Mouse (Mus musculus) Muller cell, postnatal 12 days (primary cell): ENCODE data around the gene Sh2b3.
"Not testable (repeated sequence)": the region's sequence is repeated elsewhere in the genome, so short reads cannot be mapped to it uniquely, and the experiment has no call there.

Experiments
- DNase-seq: peaks from one replicate; pipeline ENCODE4 v3.0.0-alpha.2; 2015; ENCODE audit errors: inconsistent ontology term

Sh2b3 gene

GRCm38 (mm10) chr5:121837441-121838340 is at the start of gene Sh2b3:
Gene Sh2b3, minus strand, starts transcription at chr5:121837646.
- peak; percentile 60 for DNase-seq

- DNase-seq = no peak
Measured at GRCm38 (mm10) chr5:121883356-121883755, 45.9 kb upstream of the Sh2b3 start.

- DNase-seq = no peak
Measured at GRCm38 (mm10) chr5:121879211-121879610, 41.8 kb upstream of the Sh2b3 start.

DNA sequence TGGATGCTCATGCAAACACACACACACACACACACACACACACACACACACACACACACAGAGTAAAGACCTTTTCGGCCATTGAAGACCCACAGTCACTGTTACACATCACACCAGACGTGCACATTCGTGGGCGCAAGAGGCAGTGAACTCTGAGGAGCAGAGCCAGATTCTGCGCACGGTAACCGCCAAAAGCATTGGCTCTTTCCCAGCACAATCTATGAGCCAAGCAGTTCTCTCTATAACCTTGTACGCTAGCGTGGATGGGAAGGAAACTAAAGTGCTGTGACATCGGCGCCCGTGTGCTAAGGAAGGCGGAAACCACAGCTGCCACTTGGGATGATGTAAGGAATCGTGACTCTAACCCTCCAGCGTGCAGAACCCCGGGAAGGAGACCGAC is 41.3 kb upstream of the Sh2b3 start:
- no peak for DNase-seq

DNA sequence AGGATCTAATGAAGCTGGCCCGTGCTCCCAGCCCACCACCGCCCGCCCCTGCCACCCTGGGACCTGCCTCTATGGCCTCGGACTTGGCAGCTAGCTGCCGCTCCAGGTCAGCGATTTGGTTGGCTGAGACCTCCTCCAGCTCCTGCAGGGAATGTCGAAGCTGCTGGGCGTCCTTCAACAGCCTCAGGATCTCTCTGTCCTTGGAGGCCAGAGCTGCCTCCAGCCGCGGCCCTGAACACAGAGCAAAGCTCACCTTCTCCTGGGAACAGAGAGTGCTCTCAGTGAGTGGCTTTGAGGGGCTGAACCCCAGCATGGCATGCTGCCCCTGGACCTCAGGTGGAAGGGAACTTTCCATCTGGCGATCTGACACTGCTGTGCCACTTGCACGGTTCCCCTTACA is 39.5 kb upstream of the Sh2b3 start:
- DNase-seq = no peak

DNA sequence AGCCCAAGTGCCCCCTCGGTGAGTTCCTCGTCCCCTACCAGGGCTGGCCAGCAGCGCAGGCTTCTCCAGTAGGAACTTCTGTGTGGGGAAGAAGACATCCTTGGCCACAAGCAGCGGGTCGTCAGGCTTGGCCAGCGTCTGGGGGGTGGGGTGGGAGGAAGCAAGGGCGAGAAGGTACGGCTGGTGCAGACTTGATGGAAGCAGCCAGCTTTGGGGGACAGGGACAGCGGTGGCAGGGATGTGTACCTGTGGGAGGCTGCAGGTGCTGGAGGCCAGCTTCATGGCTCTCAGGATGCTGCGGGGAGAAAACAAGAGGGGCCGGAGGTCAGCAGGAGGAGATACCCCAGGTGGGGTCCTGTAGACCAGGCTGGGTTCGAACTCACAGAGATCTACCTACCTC is 37.6 kb upstream of the Sh2b3 start:
- DNase-seq = no peak

- DNase-seq = peak; percentile 62
Measured at GRCm38 (mm10) chr5:121872158-121872557, 34.7 kb upstream of the Sh2b3 start.

- no peak for DNase-seq
Measured at GRCm38 (mm10) chr5:121871515-121872030, 34.1 kb upstream of the Sh2b3 start.

DNA sequence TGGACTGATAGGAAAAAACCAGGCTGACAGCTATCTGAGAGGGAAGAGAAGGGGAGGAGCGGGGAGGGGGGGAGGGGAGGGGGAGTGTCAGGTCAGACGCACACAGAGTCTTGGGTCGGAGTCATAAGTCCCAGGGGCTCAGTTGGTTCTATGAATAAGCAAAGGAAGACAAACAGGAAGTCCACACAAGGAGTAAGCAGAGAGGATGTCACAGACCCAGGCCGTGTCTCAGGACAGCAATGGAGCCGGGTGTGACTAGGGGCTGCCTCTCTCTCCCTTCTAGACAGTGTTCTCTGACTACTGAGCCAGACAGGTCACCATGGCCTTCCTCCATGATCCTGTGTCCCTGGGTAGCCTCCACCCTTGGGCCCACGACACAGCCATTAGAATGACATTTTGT is 33.4 kb upstream of the Sh2b3 start:
- no peak for DNase-seq

DNA sequence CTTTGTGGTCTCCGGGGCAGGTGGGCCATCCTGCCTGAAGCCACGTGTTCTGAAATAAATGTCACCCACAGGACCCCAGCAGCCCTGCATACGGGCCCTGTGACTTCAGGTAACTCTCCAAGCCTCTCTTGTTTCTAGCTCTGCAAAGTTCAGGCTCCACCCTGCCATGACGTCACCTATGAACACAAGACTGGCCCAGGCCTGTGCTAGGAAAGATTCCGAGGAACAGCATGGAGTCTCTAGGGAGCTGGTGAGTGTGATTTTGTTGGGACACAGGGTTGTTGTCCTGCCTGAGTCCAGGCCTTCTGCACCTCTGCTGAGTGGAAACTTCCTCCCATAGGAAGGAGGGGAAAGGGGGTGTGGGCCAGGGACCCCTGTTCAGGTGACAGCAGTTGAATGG is 30.5 kb upstream of the Sh2b3 start:
- DNase-seq = no peak

- no peak for DNase-seq
Measured at GRCm38 (mm10) chr5:121864330-121864729, 26.9 kb upstream of the Sh2b3 start.

DNA sequence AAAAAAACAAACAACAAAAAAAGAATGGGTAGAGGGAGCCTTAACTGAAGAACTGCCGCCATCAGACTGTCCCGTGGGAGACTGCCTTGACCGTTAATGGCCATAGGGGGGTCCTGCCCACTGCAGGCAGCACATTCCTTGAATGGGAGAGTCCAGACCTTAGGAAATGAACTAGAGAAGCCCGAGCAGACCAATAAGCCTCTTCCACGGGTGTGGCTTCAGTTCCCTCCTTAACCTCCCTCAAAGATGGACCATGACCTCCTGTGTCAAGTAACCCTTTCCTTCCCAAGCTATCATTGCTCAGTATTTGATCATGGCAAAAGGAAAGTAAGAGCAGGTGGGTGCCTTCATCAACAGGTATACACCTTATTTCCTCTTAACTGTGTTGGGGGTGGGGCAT is 24.5 kb upstream of the Sh2b3 start:
- DNase-seq = no peak

GRCm38 (mm10) chr5:121858427-121858826 is 21.0 kb upstream of the Sh2b3 start:
- no peak for DNase-seq

- DNase-seq = no peak
Measured at GRCm38 (mm10) chr5:121856740-121857139, 19.3 kb upstream of the Sh2b3 start.

DNA sequence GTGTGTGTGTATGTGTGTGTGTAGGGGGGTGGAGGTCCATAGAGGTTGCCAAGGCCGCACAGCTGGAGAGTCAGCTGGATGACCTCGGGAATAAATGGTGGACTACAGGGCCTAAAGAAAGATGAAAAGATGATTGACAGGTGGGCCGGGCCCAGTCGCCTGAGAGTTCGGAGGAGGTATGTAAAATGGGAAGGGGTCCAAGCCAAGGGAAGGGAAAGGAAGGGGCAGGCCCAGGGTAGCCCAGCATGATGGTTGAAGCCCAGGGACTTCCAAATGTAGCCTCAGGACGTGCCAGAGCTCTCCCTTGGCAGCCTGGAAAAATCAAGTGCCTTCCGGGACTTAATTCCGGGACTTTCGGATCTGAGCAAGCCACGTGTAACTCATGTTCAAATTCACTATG is 17.3 kb upstream of the Sh2b3 start:
- no peak for DNase-seq

DNA sequence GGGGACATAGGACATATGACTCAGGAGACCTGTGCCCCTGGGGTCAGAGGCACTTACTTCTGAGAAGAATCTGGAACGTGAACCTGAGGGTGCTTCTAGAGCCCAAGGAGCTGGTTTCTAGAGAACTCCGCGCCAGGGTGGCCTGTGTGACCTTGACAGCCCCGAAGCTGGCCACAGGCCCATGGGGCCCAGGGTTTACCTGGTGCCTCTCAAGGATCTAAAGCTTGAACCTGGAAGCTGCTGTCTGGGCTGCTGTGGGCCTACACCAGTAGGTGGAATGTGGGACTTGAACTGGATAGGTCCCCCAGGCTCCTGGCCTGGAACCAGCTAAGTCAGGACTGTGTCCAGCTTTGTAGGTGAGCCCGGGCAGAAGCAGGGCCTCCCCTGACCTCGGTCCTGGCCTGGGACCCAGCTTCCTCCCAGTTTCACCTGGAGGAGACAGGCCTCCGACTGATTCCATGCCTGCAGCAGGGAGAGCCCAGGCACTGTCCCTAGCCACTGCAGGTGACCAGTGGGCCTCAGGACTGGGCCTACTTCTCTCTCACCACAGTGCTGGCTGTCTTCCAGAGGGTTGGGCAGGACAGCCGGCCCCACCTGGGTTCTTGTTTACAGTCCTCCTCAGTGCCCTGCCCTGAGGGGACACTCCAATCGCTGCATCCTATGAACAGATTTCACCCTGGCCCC is 16.1 kb upstream of the Sh2b3 start:
- no peak for DNase-seq

- DNase-seq = no peak
Measured at GRCm38 (mm10) chr5:121849478-121850349, 12.3 kb upstream of the Sh2b3 start.

DNA sequence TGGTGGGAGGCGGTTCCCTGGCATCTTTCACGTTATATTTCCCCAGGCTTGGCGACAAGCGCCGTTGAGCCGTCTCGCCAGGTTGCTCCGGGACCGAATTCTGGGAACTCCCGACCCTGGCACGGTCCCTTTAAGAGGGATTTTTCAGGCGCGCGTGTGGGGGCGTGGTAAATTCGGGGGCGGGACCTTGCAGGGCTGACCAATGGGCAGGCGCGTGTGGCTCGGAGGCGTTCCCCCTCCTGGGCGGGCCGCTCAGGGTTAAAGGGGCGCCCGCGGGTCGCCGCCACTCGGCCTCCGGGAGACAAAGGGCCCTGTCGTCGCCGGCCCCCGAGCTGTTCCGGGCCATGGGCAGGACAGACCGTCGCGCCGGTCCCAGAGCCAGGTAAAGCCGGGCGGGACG is 11.3 kb upstream of the Sh2b3 start, which contains the start of gene Pheta1:
Gene Pheta1, plus strand, starts transcription at position 242 of the 400 bp plus-strand sequence.
- DNase-seq = peak; percentile 96

- peak; percentile 74 for DNase-seq
Measured at GRCm38 (mm10) chr5:121848035-121848519, 10.6 kb upstream of the Sh2b3 start.

DNA sequence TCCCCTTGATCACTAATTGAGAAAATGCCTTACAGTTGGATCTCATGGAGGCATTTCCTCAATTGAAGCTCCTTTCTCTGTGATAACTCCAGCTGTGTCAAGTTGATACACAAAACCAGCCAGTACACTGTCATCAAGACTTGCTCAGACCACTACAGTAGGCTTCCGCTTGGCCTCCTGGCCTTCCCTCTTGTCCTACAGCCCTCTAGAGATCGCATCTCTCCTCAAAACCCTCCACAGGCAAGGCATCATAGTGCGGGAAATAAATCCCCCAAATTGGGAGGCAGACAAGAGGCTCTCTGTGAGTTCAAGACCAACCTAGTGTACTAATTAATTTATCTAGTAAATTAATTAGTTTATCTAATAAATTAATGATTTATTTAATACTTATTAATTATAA is 9.8 kb upstream of the Sh2b3 start:
- DNase-seq = not testable (repeated sequence)

DNA sequence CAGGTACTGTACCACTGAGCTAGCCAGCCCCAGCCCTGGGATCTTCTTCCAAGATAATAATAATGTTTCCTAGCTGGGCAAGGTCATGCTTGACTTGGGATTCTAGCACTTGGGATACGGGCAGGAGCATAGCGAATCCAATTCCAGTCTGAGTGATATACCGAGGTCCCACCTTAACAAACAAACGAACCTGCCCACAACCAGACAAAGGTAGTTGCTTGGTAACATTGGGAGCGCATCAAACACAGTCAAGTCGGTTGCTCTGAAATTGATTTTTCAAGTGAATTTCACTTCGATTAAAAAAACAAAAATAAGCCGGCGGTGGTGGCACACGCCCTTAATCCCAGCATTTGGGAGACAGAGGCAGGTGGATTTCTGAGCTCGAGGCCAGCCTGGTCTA is 8.9 kb upstream of the Sh2b3 start:
- no peak for DNase-seq

DNA sequence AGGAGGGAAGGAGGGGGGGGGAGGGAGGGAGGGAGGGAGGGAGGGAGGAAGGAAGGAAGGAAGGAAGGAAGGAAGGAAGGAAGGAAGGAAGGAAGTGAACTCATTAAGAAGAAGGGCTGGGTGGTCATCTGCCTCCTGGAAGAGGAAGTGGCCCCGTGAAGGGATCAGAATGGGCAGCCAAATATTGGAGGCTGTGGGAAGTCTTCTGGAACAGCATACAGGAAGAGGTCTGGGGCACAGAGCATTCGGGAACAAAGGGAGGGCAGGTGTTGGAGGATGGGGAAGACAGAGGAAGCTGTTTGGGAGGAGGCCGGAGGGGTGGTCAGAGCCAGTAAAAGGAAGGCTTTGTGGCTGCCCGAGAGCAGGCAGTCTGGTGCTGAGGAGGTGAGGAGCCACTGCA is 7.9 kb upstream of the Sh2b3 start:
- DNase-seq = no peak
